Mouse (Mus musculus) heart, embryonic 15.5 days (tissue): ENCODE measurements around the gene Pdcd5. TPM values are rescaled to one million over a fixed set of nuclear protein-coding genes. Genes with fewer than 3 reads are reported as not detected.

Experiments
- ATAC-seq: fragments of 200-750 bp; cut with Nextera tagmentation; replicated peaks from 2 replicates; pipeline ENCODE4 v1.8.0; 2017; ENCODE audit warnings: low read depth, moderate TSS enrichment; ENCODE audit not compliant: insufficient number of reproducible peaks, insufficient read depth, low FRiP score
- H3K27ac ChIP-seq: fragments of 300-500 bp; sonication (generic); 2 replicates; pipeline ENCODE4 v1.5.1; 2015; ENCODE audit warnings: mild to moderate bottlenecking, inconsistent platforms
- H3K27me3 ChIP-seq: fragments of 300-500 bp; sonication (generic); 2 replicates; pipeline ENCODE4 v1.6.1; 2015; ENCODE audit warnings: inconsistent platforms
- H3K36me3 ChIP-seq: fragments of 300-500 bp; sonication (generic); 2 replicates; pipeline ENCODE4 v1.6.1; 2015; ENCODE audit warnings: mild to moderate bottlenecking, inconsistent platforms
- H3K4me1 ChIP-seq: fragments of 300-500 bp; sonication (generic); replicated peaks from 2 replicates; pipeline ENCODE4 v1.6.1; 2015; ENCODE audit warnings: inconsistent platforms
- H3K4me2 ChIP-seq: fragments of 300-500 bp; sonication (generic); 2 replicates; pipeline ENCODE4 v1.6.1; 2015; ENCODE audit warnings: inconsistent platforms, mild to moderate bottlenecking, moderate library complexity
- H3K4me3 ChIP-seq: fragments of 300-500 bp; sonication (generic); 2 replicates; pipeline ENCODE4 v1.5.1; 2015; ENCODE audit warnings: mild to moderate bottlenecking, inconsistent platforms
- H3K9ac ChIP-seq: fragments of 300-500 bp; sonication (generic); 2 replicates; pipeline ENCODE4 v1.6.1; 2015; ENCODE audit warnings: mild to moderate bottlenecking, inconsistent platforms
- H3K9me3 ChIP-seq: fragments of 300-500 bp; sonication (generic); replicated peaks from 2 replicates; pipeline ENCODE4 v1.6.1; 2016; ENCODE audit warnings: inconsistent platforms
- WGBS: fragments of 180-500 bp; shearing (Covaris S2); methylation state at CpG from one replicate; pipeline ENCODE4 v1.1.7; 2015; ENCODE audit warnings: mixed read lengths; 5-methylcytosine and 5-hydroxymethylcytosine counted together
- polyA plus RNA-seq: library from polyadenylated mRNA; unstranded; fragments of >200 nt; fragmentation: Nextera tagmentation; extraction: Ambion mirVana; gene quantifications from 2 replicates; pipeline ENCODE4 v1.2.1, GENCODE M21; 2015

Gene Pdcd5
- polyA plus RNA-seq, 1 experiment from 2014 or later = 240 TPM

DNA sequence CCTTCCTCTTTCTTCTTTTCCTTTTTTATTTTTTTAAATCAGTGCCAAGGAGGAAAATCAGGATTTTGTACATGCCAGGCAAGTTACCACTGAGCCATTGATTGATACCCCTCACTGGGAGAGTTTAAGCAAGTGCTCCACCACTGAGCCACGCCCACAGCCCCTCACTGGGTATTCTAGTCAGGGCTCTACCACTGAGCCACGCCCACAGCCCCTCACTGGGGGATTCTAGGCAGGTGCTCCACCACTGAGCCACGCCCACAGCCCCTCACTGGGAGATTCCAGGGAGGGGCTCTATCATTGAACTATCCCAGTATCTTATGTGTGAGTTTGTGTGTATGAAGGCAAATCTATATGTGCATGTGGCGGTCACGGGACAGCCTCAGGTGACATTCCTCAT is 53.0 kb downstream of the Pdcd5 start:
- H3K9ac ChIP-seq = no peak overlapping the region
- H3K9me3 ChIP-seq = no peaks in the 10 kb centered on the region
- no peak overlapping the region for H3K4me2 ChIP-seq
- H3K27me3 ChIP-seq = no peaks in the 10 kb centered on the region
- H3K4me1 ChIP-seq = no peaks in the 10 kb centered on the region
- ATAC-seq = no peak
- 88% methylated on average over 5 of the region's 5 CpGs for WGBS
- H3K36me3 ChIP-seq = peaks cover 32% of the 10 kb centered on the region
- no peak overlapping the region for H3K27ac ChIP-seq
- H3K4me3 ChIP-seq = no peak overlapping the region

Other genes starting within 250 kb of the Pdcd5 start
- 0.27 and 0.42 TPM in 2 replicates for gene Slc7a9, start 198.7 kb downstream of the Pdcd5 start, polyA plus RNA-seq
- gene Tdrd12, start 109.8 kb downstream of the Pdcd5 start, polyA plus RNA-seq = 0.62 and 1.4 TPM in 2 replicates
- gene Nudt19, start 91.2 kb downstream of the Pdcd5 start, polyA plus RNA-seq = 109 and 115 TPM in 2 replicates
- 0.25 and 0.42 TPM in 2 replicates for gene Rgs9bp, start 61.9 kb downstream of the Pdcd5 start, polyA plus RNA-seq
- gene Ankrd27, start 61.3 kb downstream of the Pdcd5 start, polyA plus RNA-seq = 17.7 and 22.9 TPM in 2 replicates
- gene Dpy19l3, start 106.9 kb upstream of the Pdcd5 start, polyA plus RNA-seq = 13.1 and 13.8 TPM in 2 replicates
- gene Zfp507, start 155.5 kb upstream of the Pdcd5 start, polyA plus RNA-seq = 11.1 and 11.9 TPM in 2 replicates